Mouse (Mus musculus): ENCODE data around the gene Dennd1c. TPM values are rescaled to one million over a fixed set of nuclear protein-coding genes. Genes with fewer than 3 reads are reported as not detected.
"Not testable (repeated sequence)": the region's sequence is repeated elsewhere in the genome, so short reads cannot be mapped to it uniquely, and the experiment has no call there.

Gene Dennd1c
- polyA plus RNA-seq, 1 experiment from 2014 or later: 3.1 TPM

GRCm38 (mm10) chr17:57060231-57060801, 18.0 kb downstream of the Dennd1c start:
- Histone ChIP-seq H3K4me3 (replicated peaks) (peak overlapping the region; percentile 89), H3K4me2 (replicated peaks) (peak overlapping the region; percentile 74), H3K36me3 (peaks cover 20% of the 10 kb centered on the region), H3K27ac (peak overlapping the region; percentile 85), H3K27me3 (peaks cover 41% of the 10 kb centered on the region), H3K4me1 (replicated peaks) (peaks cover 29% of the 10 kb centered on the region), H3K9ac (replicated peaks) (peak overlapping the region; percentile 85), H3K9me3 (no peaks in the 10 kb centered on the region)
- 2% methylated on average over 43 of the region's 44 CpGs for WGBS
- peak; percentile 90 for ATAC-seq

DNA sequence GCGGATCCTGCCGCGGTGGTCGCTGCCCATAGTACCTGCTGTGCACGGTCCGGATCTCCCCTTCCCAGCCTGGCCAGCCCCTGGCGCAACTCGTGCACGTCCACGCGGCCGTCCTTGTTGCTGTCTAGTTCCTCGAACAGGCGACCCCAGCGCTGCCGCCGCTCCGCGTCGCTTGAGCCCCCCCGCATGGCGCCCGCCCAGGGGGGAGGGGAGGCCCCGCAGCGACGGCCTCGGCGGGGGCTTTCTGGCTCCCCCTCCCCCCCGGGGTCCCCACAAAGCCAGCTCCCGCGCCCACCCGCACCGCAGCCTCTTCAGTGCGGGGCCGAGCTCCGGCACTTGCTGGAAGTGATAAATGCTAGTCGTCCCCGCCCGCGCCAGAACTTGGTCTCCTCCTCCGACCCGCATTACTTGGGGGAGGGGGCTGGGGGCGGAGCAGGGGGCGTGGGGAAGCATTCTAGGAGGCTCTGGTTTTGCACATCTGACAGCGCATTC, 18.8 kb downstream of the Dennd1c start, which contains the start of gene Slc25a23:
TSS of gene Slc25a23 (minus strand) at position 378 of the 492 bp plus-strand sequence.
- ATAC-seq: peak; percentile 74
- Histone ChIP-seq H3K4me3 (replicated peaks) (peak within 1 kb of the TSS; percentile 89), H3K9me3 (no peaks in the 10 kb centered on the region), H3K27ac (peak within 1 kb of the TSS; percentile 85), H3K4me2 (replicated peaks) (peak within 1 kb of the TSS; percentile 74), H3K27me3 (peaks cover 34% of the 10 kb centered on the region), H3K36me3 (peaks cover 27% of the 10 kb centered on the region), H3K4me1 (replicated peaks) (peaks cover 29% of the 10 kb centered on the region), H3K9ac (replicated peaks) (peak within 1 kb of the TSS; percentile 85)
- under 1% methylated on average over 38 of the region's 45 CpGs for WGBS

DNA sequence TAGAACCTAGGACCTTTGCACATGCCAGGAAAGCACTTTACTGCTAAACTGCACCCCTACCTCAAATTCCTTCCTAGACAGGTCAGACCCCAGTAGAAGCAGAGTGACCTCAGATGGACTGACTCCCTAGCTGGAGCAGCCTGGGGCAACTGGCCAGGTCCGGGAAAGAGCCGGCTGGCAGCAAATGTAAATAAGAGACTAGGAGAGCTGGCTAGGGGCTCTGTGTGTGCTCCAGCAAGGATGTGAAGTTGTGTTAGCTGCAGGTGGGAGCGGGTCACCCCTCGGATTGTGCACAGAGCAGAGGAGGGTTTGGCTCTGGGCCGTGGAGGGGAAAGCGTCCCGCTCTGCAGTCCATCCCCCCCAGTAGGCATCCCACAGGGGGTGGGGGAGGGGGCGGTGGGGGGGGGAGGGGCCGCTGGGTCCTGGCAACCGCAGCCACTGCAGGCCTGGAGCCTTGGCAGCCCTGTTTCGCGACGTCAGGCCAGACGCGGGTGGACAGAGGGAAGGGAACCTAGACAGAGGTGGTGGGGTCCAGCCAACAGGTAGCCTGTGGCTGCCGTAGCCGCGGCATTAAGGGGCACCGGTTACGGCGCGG, 19.3 kb downstream of the Dennd1c start, which contains the start of gene Crb3:
TSS of gene Crb3 (plus strand) at position 215 of the 595 bp plus-strand sequence.
- Histone ChIP-seq H3K4me1 (replicated peaks) (peaks cover 29% of the 10 kb centered on the region), H3K4me3 (replicated peaks) (peak within 1 kb of the TSS; percentile 89), H3K27ac (peak within 1 kb of the TSS; percentile 85), H3K9ac (replicated peaks) (peak within 1 kb of the TSS; percentile 85), H3K27me3 (peaks cover 29% of the 10 kb centered on the region), H3K9me3 (no peaks in the 10 kb centered on the region), H3K36me3 (peaks cover 33% of the 10 kb centered on the region), H3K4me2 (replicated peaks) (peak within 1 kb of the TSS; percentile 74)
- WGBS: 1% methylated on average over 20 of the region's 22 CpGs
- peak; percentile 28 for ATAC-seq

GRCm38 (mm10) chr17:57056246-57056645, 22.1 kb downstream of the Dennd1c start:
- H3K4me2 ChIP-seq (replicated peaks): no peak overlapping the region
- peaks cover 60% of the 10 kb centered on the region for H3K36me3 ChIP-seq
- peaks cover 18% of the 10 kb centered on the region for H3K4me1 ChIP-seq (replicated peaks)
- no peaks in the 10 kb centered on the region for H3K9me3 ChIP-seq
- WGBS: 88% methylated on average over 3 of the region's 3 CpGs
- no peak overlapping the region for H3K9ac ChIP-seq (replicated peaks)
- no peak overlapping the region for H3K27ac ChIP-seq
- no peak for ATAC-seq
- peaks cover 4% of the 10 kb centered on the region for H3K27me3 ChIP-seq
- no peak overlapping the region for H3K4me3 ChIP-seq (replicated peaks)

DNA sequence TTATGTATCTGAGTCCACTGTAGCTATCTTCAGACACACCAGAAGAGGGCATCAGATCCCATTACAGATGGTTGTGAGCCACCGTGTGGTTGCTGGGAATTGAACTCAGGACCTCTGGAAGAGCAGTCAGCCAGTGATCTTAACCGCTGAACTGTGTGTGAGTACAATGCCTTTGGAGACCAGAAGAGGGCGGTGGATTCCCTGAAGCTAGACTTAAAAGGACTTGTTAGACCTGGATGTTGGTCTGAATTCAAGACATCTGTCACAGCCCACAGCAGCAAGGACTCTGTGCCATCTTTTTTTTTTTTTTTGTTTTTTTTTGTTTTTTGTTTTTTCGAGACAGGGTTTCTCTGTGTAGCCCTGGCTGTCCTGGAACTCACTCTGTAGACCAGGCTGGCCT, 26.6 kb downstream of the Dennd1c start:
- not testable (repeated sequence) for H3K4me2 ChIP-seq (replicated peaks); H3K4me1 ChIP-seq (replicated peaks); H3K9ac ChIP-seq (replicated peaks); H3K27ac ChIP-seq; H3K4me3 ChIP-seq (replicated peaks); H3K27me3 ChIP-seq; H3K9me3 ChIP-seq; ATAC-seq
- WGBS: 86% methylated on average over 4 of the region's 4 CpGs
- peaks cover 92% of the 10 kb centered on the region for H3K36me3 ChIP-seq

DNA sequence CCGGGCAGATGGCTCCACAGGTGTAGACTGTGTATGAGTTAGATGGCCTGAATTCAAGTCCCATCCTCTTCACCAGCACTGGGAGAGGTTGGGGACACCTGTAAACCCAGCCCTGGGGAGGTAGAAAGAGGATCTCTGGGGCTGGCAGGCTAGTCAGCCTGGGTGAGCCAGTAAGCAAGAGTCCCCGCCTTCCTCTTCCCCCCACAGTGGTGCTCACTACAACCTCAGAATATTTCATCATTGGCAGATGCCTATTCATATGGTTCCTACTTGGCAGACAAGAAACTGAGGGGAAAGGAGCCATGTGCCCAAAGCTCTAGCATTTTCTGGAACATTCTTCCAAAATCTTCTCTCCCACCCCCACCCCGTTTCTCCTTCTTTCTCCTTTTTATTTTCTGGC, 29.5 kb downstream of the Dennd1c start:
- Histone ChIP-seq H3K4me3 (replicated peaks) (no peak overlapping the region), H3K9me3 (no peaks in the 10 kb centered on the region), H3K4me1 (replicated peaks) (no peaks in the 10 kb centered on the region), H3K9ac (replicated peaks) (no peak overlapping the region), H3K4me2 (replicated peaks) (no peak overlapping the region), H3K27me3 (no peaks in the 10 kb centered on the region), H3K27ac (no peak overlapping the region), H3K36me3 (peaks cover 85% of the 10 kb centered on the region)
- WGBS: 94% methylated on average over 3 of the region's 3 CpGs
- no peak for ATAC-seq

DNA sequence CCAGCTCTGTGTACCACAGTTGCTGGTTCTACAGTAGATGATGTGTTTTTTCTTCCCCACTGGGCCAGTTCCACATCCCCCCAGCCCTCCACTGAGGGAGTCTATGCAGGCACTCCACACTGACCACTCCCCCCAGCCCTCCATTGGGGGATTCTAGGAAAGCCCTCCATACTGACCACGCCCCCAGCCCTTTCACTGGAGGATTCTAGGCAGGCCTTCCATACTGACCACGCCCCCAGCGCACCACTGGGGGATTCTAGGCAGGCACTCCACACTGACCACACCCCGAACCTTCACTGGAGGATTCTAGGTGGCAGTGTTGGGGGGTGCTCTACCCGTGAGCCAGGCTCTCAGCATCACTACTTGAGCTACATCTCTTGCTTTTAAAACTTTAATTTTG, 30.9 kb downstream of the Dennd1c start:
- peak; percentile 48 for ATAC-seq
- Histone ChIP-seq H3K9me3 (no peaks in the 10 kb centered on the region), H3K4me2 (replicated peaks) (no peak overlapping the region), H3K9ac (replicated peaks) (no peak overlapping the region), H3K4me1 (replicated peaks) (no peaks in the 10 kb centered on the region), H3K27ac (no peak overlapping the region), H3K27me3 (no peaks in the 10 kb centered on the region), H3K4me3 (replicated peaks) (no peak overlapping the region), H3K36me3 (peaks cover 71% of the 10 kb centered on the region)
- WGBS: 41% methylated on average over 5 of the region's 5 CpGs

GRCm38 (mm10) chr17:57041554-57041953, 36.8 kb downstream of the Dennd1c start, which contains the start of gene Slc25a41:
Gene Slc25a41 (minus strand): TSS chr17:57041654.
- ATAC-seq: no peak
- 76% methylated on average over 8 of the region's 8 CpGs for WGBS
- Histone ChIP-seq H3K4me1 (replicated peaks) (no peaks in the 10 kb centered on the region), H3K9ac (replicated peaks) (no peak within 1 kb of the TSS), H3K27me3 (peaks cover 15% of the 10 kb centered on the region), H3K27ac (no peak within 1 kb of the TSS), H3K4me3 (replicated peaks) (no peak within 1 kb of the TSS), H3K4me2 (replicated peaks) (no peak within 1 kb of the TSS), H3K36me3 (peaks cover 20% of the 10 kb centered on the region), H3K9me3 (no peaks in the 10 kb centered on the region)

- no peak for ATAC-seq
Measured at GRCm38 (mm10) chr17:57038978-57039377, 39.3 kb downstream of the Dennd1c start.

GRCm38 (mm10) chr17:57032854-57033253, 45.5 kb downstream of the Dennd1c start:
- Histone ChIP-seq H3K27ac (no peak overlapping the region), H3K27me3 (peaks cover 6% of the 10 kb centered on the region; the same call in 1 of the 2 replicates), H3K9ac (replicated peaks) (no peak overlapping the region), H3K4me3 (replicated peaks) (no peak overlapping the region), H3K4me2 (replicated peaks) (peak overlapping the region; percentile 53), H3K9me3 (no peaks in the 10 kb centered on the region), H3K4me1 (replicated peaks) (peaks cover 22% of the 10 kb centered on the region), H3K36me3 (peaks cover 10% of the 10 kb centered on the region)
- no peak for ATAC-seq
- 87% methylated on average over 4 of the region's 4 CpGs for WGBS

More at GRCm38 (mm10) chr17:57038978-57039377, 39.3 kb downstream of the Dennd1c start:
- Histone ChIP-seq H3K9ac (replicated peaks) (no peak overlapping the region), H3K4me1 (replicated peaks) (no peaks in the 10 kb centered on the region), H3K27me3 (peaks cover 18% of the 10 kb centered on the region), H3K9me3 (no peaks in the 10 kb centered on the region), H3K36me3 (no peaks in the 10 kb centered on the region), H3K4me2 (replicated peaks) (no peak overlapping the region), H3K4me3 (replicated peaks) (no peak overlapping the region), H3K27ac (no peak overlapping the region)
- 43% methylated on average over 8 of the region's 8 CpGs for WGBS

DNA sequence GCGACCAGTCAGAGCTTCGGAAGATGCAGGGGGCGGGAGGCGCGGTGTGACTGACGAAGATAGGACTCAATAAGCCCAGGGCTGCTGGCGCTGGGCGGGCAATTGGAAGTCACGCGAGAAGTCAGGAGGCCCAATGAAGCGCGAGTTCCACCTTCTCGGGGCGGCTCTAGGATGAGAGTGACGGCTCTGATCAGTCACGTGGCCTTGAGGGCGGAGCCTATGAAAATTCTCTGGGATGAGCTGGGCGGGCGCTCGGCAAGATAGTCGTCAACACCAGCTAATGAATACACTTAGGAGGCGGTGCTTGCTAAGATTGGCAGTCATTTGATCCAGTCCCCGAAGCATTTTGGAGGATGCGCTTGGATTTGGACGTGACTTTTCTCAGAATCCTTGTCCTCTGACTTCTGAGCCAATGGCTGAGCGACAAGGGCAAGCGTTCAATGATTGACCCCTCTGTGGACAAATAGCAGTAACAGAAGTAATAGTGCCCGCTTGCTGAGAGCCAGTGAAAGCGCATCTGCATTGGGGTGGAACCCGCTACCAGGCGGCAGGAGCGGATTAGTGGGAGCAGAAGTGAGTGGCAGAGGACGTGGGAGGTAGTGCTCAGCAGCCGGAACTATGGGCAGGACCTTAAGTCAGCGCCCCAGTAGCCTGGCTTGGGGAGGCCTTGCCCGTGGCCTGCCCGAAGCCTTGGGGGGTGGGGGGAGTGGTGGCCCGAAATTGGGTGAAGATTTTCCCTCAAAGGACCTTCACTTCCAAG, 46.5 kb downstream of the Dennd1c start:
- Histone ChIP-seq H3K9ac (replicated peaks) (peak overlapping the region; percentile 54), H3K4me2 (replicated peaks) (peak overlapping the region; percentile 53), H3K9me3 (no peaks in the 10 kb centered on the region), H3K4me3 (replicated peaks) (peak overlapping the region; percentile 38), H3K27me3 (peaks cover 4% of the 10 kb centered on the region; the same call in 1 of the 2 replicates), H3K4me1 (replicated peaks) (peaks cover 25% of the 10 kb centered on the region), H3K36me3 (peaks cover 20% of the 10 kb centered on the region), H3K27ac (peak overlapping the region; percentile 85)
- WGBS: under 1% methylated on average over 38 of the region's 38 CpGs
- ATAC-seq: peak; percentile 99

Data from midbrain, embryonic 13.5 days (tissue).